Mouse (Mus musculus): ENCODE results near the gene Itgb8. TPM values are rescaled to one million over a fixed set of nuclear protein-coding genes. Genes with fewer than 3 reads are reported as not detected.

The Itgb8 gene
- total and polyA plus RNA-seq, 3 experiments = not detected

GRCm38 (mm10) chr12:119229601-119230000, 9.0 kb downstream of the Itgb8 start:
- Histone ChIP-seq H3K36me3 (replicated peaks in 1 of 2; ENCODE audit: control insufficient read depth in 1 of 2, insufficient read depth in 1 of 2, low read length in 1 of 2) (no peaks in the 10 kb centered on the region), H3K4me3 (replicated peaks in 1 of 3; ENCODE audit: low read depth in 2 of 3, low read length in 2 of 3, poor library complexity in 1 of 3) (no peak overlapping the region), H3K9me3 (replicated peaks; ENCODE audit: low read length) (no peaks in the 10 kb centered on the region), H3K4me2 (ENCODE audit: insufficient read depth, low read depth, poor library complexity, severe bottlenecking) (no peak overlapping the region), H3K27me3 (replicated peaks) (no peaks in the 10 kb centered on the region), H3K9ac (ENCODE audit: insufficient read depth, low read depth) (no peak overlapping the region), H3K27ac (ENCODE audit: insufficient read depth, low read depth) (no peak overlapping the region), H3K4me1 (ENCODE audit: control insufficient read depth in 1 of 2, insufficient read depth in 2 of 2) (peaks cover 0 to 3% of the 10 kb centered on the region in 2 experiments; a peak in 1 of 4 replicates), H3K79me2 (replicated peaks; ENCODE audit: control insufficient read depth, extremely low read depth, insufficient read depth, poor library complexity, severe bottlenecking) (no peaks in the 10 kb centered on the region)
- in situ Hi-C loops (cut with MboI; ENCODE audit: low pct_ligation_motif_present, low pct_unique_long_range_greater_than_20kb, low sequenced_read_pairs) = no loop called here
- DNase-seq (ENCODE audit: extremely low read depth) = no peak
- TF ChIP-seq CHD1 (IDR thresholded peaks at IDR 0.05; ENCODE audit: low read depth, low read length) (no peak), RCOR1 (conservative IDR thresholded peaks at IDR 0.05; ENCODE audit: low read depth, low read length) (no peak), E2F4 (IDR thresholded peaks at IDR 0.05; ENCODE audit: insufficient replicate concordance, low read depth, low read length) (no peak), MXI1 (IDR thresholded peaks at IDR 0.05; ENCODE audit: low read depth, low read length) (no peak), ELF1 (IDR thresholded peaks at IDR 0.05; ENCODE audit: low read depth, low read length) (no peak), TBP (conservative IDR thresholded peaks at IDR 0.05; ENCODE audit: low read depth, low read length) (no peak), POLR2A (IDR thresholded peaks at IDR 0.05; ENCODE audit: low read depth, low read length) (no peak), RAD21 (IDR thresholded peaks at IDR 0.05; ENCODE audit: low read depth, low read length) (no peak), GABPA (IDR thresholded peaks at IDR 0.05; ENCODE audit: insufficient replicate concordance, low read depth, low read length) (no peak)
- dilution Hi-C loops (cut with MboI; ENCODE audit: extremely low pct_ligation_motif_present, extremely low pct_unique_long_range_greater_than_20kb, low sequenced_read_pairs) = no loop called here

GRCm38 (mm10) chr12:119227898-119228297, 10.7 kb downstream of the Itgb8 start:
- in situ Hi-C loops (cut with MboI; ENCODE audit: low pct_ligation_motif_present, low pct_unique_long_range_greater_than_20kb, low sequenced_read_pairs) = no loop called here
- no peaks in the 10 kb centered on the region for H3K27me3 ChIP-seq (replicated peaks)
- no peaks in the 10 kb centered on the region for H3K79me2 ChIP-seq (replicated peaks; ENCODE audit: control insufficient read depth, extremely low read depth, insufficient read depth, poor library complexity, severe bottlenecking)
- dilution Hi-C loops (cut with MboI; ENCODE audit: extremely low pct_ligation_motif_present, extremely low pct_unique_long_range_greater_than_20kb, low sequenced_read_pairs) = no loop called here
- H3K27ac ChIP-seq (ENCODE audit: insufficient read depth, low read depth) = no peak overlapping the region
- H3K4me3 ChIP-seq (replicated peaks in 1 of 3; ENCODE audit: low read depth in 2 of 3, low read length in 2 of 3, poor library complexity in 1 of 3) = no peak overlapping the region
- H3K9ac ChIP-seq (ENCODE audit: insufficient read depth, low read depth) = no peak overlapping the region
- TF ChIP-seq JUND (conservative IDR thresholded peaks at IDR 0.05; ENCODE audit: low read depth, low read length) (no peak), MYC (IDR thresholded peaks at IDR 0.05; ENCODE audit: low read depth, low read length) (no peak), E2F4 (IDR thresholded peaks at IDR 0.05; ENCODE audit: insufficient replicate concordance, low read depth, low read length) (no peak), RCOR1 (conservative IDR thresholded peaks at IDR 0.05; ENCODE audit: low read depth, low read length) (no peak), RAD21 (IDR thresholded peaks at IDR 0.05; ENCODE audit: low read depth, low read length) (no peak), SMC3 (IDR thresholded peaks at IDR 0.05; ENCODE audit: low read depth, low read length) (no peak), KAT2A (IDR thresholded peaks at IDR 0.05; ENCODE audit: insufficient replicate concordance, low read length) (no peak), CTCF (conservative IDR thresholded peaks at IDR 0.05 in 1 of 2, IDR thresholded peaks at IDR 0.05 in 1 of 2; ENCODE audit: low read depth in 2 of 2, low read length in 2 of 2) (no peak), USF1 (IDR thresholded peaks at IDR 0.05; ENCODE audit: low read depth, low read length) (no peak)
- no peak overlapping the region for H3K4me2 ChIP-seq (ENCODE audit: insufficient read depth, low read depth, poor library complexity, severe bottlenecking)
- H3K4me1 ChIP-seq (ENCODE audit: control insufficient read depth in 1 of 2, insufficient read depth in 2 of 2) = peaks cover 0 to 3% of the 10 kb centered on the region in 2 experiments; a peak in 1 of 4 replicates
- no peaks in the 10 kb centered on the region for H3K9me3 ChIP-seq (replicated peaks; ENCODE audit: low read length)
- H3K36me3 ChIP-seq (replicated peaks in 1 of 2; ENCODE audit: control insufficient read depth in 1 of 2, insufficient read depth in 1 of 2, low read length in 1 of 2) = no peaks in the 10 kb centered on the region
- DNase-seq (ENCODE audit: extremely low read depth) = no peak
